Mouse (Mus musculus): ENCODE data around the gene Tprgl. TPM values are rescaled to one million over a fixed set of nuclear protein-coding genes. Genes with fewer than 3 reads are reported as not detected.

Gene Tprgl
- polyA plus RNA-seq, 1 experiment from 2014 or later = 117 TPM

- H3K9me3 ChIP-seq (replicated peaks; ENCODE audit: control insufficient read depth, low read length) = no peaks in the 10 kb centered on the region
- H3K27ac ChIP-seq (replicated peaks; ENCODE audit: low read depth, low read length) = peak overlapping the region; percentile 68
- ATAC-seq (replicated peaks; ENCODE audit: insufficient number of reproducible peaks, low FRiP score, low TSS enrichment, low read depth) (peak; percentile 55), DNase-seq (ENCODE audit: low spot score) (peak; percentile 79)
- H3K27me3 ChIP-seq (ENCODE audit: control insufficient read depth, insufficient read depth, low read length) = peaks cover 11% of the 10 kb centered on the region; the same call in 1 of the 2 replicates
- WGBS = under 1% methylated on average over 37 of the region's 37 CpGs
- H3K9ac ChIP-seq (replicated peaks; ENCODE audit: low read length) = peak overlapping the region; percentile 72
- H3K36me3 ChIP-seq (replicated peaks; ENCODE audit: control insufficient read depth, insufficient read depth, low read depth, low read length) = no peaks in the 10 kb centered on the region
- H3K4me3 ChIP-seq (ENCODE audit: low read depth, low read length) = peak overlapping the region; percentile 70
- H3K4me1 ChIP-seq (ENCODE audit: control insufficient read depth, insufficient read depth, low read length) = peaks cover 16% of the 10 kb centered on the region
- H3K4me2 ChIP-seq (ENCODE audit: low read depth, low read length) = peak overlapping the region; percentile 95
Observed at GRCm38 (mm10) chr4:154171151-154171930, 10.9 kb upstream of the Tprgl start.

GRCm38 (mm10) chr4:154170506-154171150, 10.2 kb upstream of the Tprgl start, which contains the start of gene Megf6:
TSS of gene Megf6 (plus strand) at chr4:154170730.
- peak within 1 kb of the TSS; percentile 95 for H3K4me2 ChIP-seq (ENCODE audit: low read depth, low read length)
- under 1% methylated on average over 59 of the region's 61 CpGs for WGBS
- ATAC-seq (replicated peaks; ENCODE audit: insufficient number of reproducible peaks, low FRiP score, low TSS enrichment, low read depth) = peak; percentile 58
- peaks cover 11% of the 10 kb centered on the region; the same call in 1 of the 2 replicates for H3K27me3 ChIP-seq (ENCODE audit: control insufficient read depth, insufficient read depth, low read length)
- H3K4me3 ChIP-seq (ENCODE audit: low read depth, low read length) = peak within 1 kb of the TSS; percentile 70
- H3K9me3 ChIP-seq (replicated peaks; ENCODE audit: control insufficient read depth, low read length) = no peaks in the 10 kb centered on the region
- DNase-seq (ENCODE audit: low spot score) = peak; percentile 91
- no peaks in the 10 kb centered on the region for H3K36me3 ChIP-seq (replicated peaks; ENCODE audit: control insufficient read depth, insufficient read depth, low read depth, low read length)
- H3K4me1 ChIP-seq (ENCODE audit: control insufficient read depth, insufficient read depth, low read length) = peaks cover 16% of the 10 kb centered on the region
- H3K9ac ChIP-seq (replicated peaks; ENCODE audit: low read length) = peak within 1 kb of the TSS; percentile 72
- peak within 1 kb of the TSS; percentile 68 for H3K27ac ChIP-seq (replicated peaks; ENCODE audit: low read depth, low read length)

- Histone ChIP-seq H3K4me2 (ENCODE audit: low read depth, low read length) (peak overlapping the region; percentile 95), H3K36me3 (replicated peaks; ENCODE audit: control insufficient read depth, insufficient read depth, low read depth, low read length) (no peaks in the 10 kb centered on the region), H3K4me1 (ENCODE audit: control insufficient read depth, insufficient read depth, low read length) (peaks cover 16% of the 10 kb centered on the region), H3K9ac (replicated peaks; ENCODE audit: low read length) (peak overlapping the region; percentile 37; the same call in 1 of the 2 replicates), H3K4me3 (ENCODE audit: low read depth, low read length) (peak overlapping the region; percentile 70), H3K9me3 (replicated peaks; ENCODE audit: control insufficient read depth, low read length) (no peaks in the 10 kb centered on the region), H3K27ac (replicated peaks; ENCODE audit: low read depth, low read length) (no peak overlapping the region), H3K27me3 (ENCODE audit: control insufficient read depth, insufficient read depth, low read length) (peaks cover 11% of the 10 kb centered on the region; the same call in 1 of the 2 replicates)
- ATAC-seq (replicated peaks; ENCODE audit: insufficient number of reproducible peaks, low FRiP score, low TSS enrichment, low read depth) = peak; percentile 10; the same call in 1 of the 2 replicates
- WGBS = under 1% methylated on average over 15 of the region's 15 CpGs
- DNase-seq (ENCODE audit: low spot score) = no peak
Observed at GRCm38 (mm10) chr4:154170021-154170420, 9.6 kb upstream of the Tprgl start.

GRCm38 (mm10) chr4:154167053-154167452, 6.6 kb upstream of the Tprgl start:
- Histone ChIP-seq H3K27ac (replicated peaks; ENCODE audit: low read depth, low read length) (no peak overlapping the region), H3K36me3 (replicated peaks; ENCODE audit: control insufficient read depth, insufficient read depth, low read depth, low read length) (no peaks in the 10 kb centered on the region), H3K4me1 (ENCODE audit: control insufficient read depth, insufficient read depth, low read length) (peaks cover 9% of the 10 kb centered on the region), H3K9ac (replicated peaks; ENCODE audit: low read length) (no peak overlapping the region), H3K4me3 (ENCODE audit: low read depth, low read length) (no peak overlapping the region), H3K9me3 (replicated peaks; ENCODE audit: control insufficient read depth, low read length) (no peaks in the 10 kb centered on the region), H3K27me3 (ENCODE audit: control insufficient read depth, insufficient read depth, low read length) (peaks cover 11% of the 10 kb centered on the region; the same call in 1 of the 2 replicates), H3K4me2 (ENCODE audit: low read depth, low read length) (no peak overlapping the region)
- WGBS = 27% methylated on average over 5 of the region's 5 CpGs
- peak; percentile 75 for DNase-seq (ENCODE audit: low spot score)
- ATAC-seq (replicated peaks; ENCODE audit: insufficient number of reproducible peaks, low FRiP score, low TSS enrichment, low read depth) = no peak

- Histone ChIP-seq H3K9me3 (replicated peaks; ENCODE audit: control insufficient read depth, low read length) (no peaks in the 10 kb centered on the region), H3K9ac (replicated peaks; ENCODE audit: low read length) (no peak overlapping the region), H3K36me3 (replicated peaks; ENCODE audit: control insufficient read depth, insufficient read depth, low read depth, low read length) (no peaks in the 10 kb centered on the region), H3K27me3 (ENCODE audit: control insufficient read depth, insufficient read depth, low read length) (no peaks in the 10 kb centered on the region), H3K27ac (replicated peaks; ENCODE audit: low read depth, low read length) (no peak overlapping the region), H3K4me2 (ENCODE audit: low read depth, low read length) (no peak overlapping the region), H3K4me1 (ENCODE audit: control insufficient read depth, insufficient read depth, low read length) (no peaks in the 10 kb centered on the region), H3K4me3 (ENCODE audit: low read depth, low read length) (no peak overlapping the region)
- ATAC-seq (replicated peaks; ENCODE audit: insufficient number of reproducible peaks, low FRiP score, low TSS enrichment, low read depth) (no peak), DNase-seq (ENCODE audit: low spot score) (peak; percentile 84)
- 13% methylated on average over 7 of the region's 7 CpGs for WGBS
Observed at GRCm38 (mm10) chr4:154163296-154163695, 2.8 kb upstream of the Tprgl start.

GRCm38 (mm10) chr4:154159961-154160537, 417 bp downstream of the Tprgl start:
- H3K4me1 ChIP-seq (ENCODE audit: control insufficient read depth, insufficient read depth, low read length) = no peaks in the 10 kb centered on the region
- 3% methylated on average over 47 of the region's 47 CpGs for WGBS
- H3K4me2 ChIP-seq (ENCODE audit: low read depth, low read length) = peak overlapping the region; percentile 75
- no peaks in the 10 kb centered on the region for H3K27me3 ChIP-seq (ENCODE audit: control insufficient read depth, insufficient read depth, low read length)
- DNase-seq (ENCODE audit: low spot score) (peak; percentile 27), ATAC-seq (replicated peaks; ENCODE audit: insufficient number of reproducible peaks, low FRiP score, low TSS enrichment, low read depth) (peak; percentile 46)
- H3K9ac ChIP-seq (replicated peaks; ENCODE audit: low read length) = peak overlapping the region; percentile 68
- H3K27ac ChIP-seq (replicated peaks; ENCODE audit: low read depth, low read length) = no peak overlapping the region; the same call in 1 of the 2 replicates
- H3K36me3 ChIP-seq (replicated peaks; ENCODE audit: control insufficient read depth, insufficient read depth, low read depth, low read length) = peaks cover 2% of the 10 kb centered on the region
- peak overlapping the region; percentile 76 for H3K4me3 ChIP-seq (ENCODE audit: low read depth, low read length)
- H3K9me3 ChIP-seq (replicated peaks; ENCODE audit: control insufficient read depth, low read length) = no peaks in the 10 kb centered on the region

GRCm38 (mm10) chr4:154159002-154159401, 1.5 kb downstream of the Tprgl start:
- Histone ChIP-seq H3K4me2 (ENCODE audit: low read depth, low read length) (no peak overlapping the region; the same call in 1 of the 2 replicates), H3K9me3 (replicated peaks; ENCODE audit: control insufficient read depth, low read length) (no peaks in the 10 kb centered on the region), H3K27me3 (ENCODE audit: control insufficient read depth, insufficient read depth, low read length) (no peaks in the 10 kb centered on the region), H3K9ac (replicated peaks; ENCODE audit: low read length) (no peak overlapping the region), H3K27ac (replicated peaks; ENCODE audit: low read depth, low read length) (no peak overlapping the region), H3K4me1 (ENCODE audit: control insufficient read depth, insufficient read depth, low read length) (no peaks in the 10 kb centered on the region), H3K4me3 (ENCODE audit: low read depth, low read length) (no peak overlapping the region), H3K36me3 (replicated peaks; ENCODE audit: control insufficient read depth, insufficient read depth, low read depth, low read length) (peaks cover 2% of the 10 kb centered on the region)
- 15% methylated on average over 6 of the region's 6 CpGs for WGBS
- peak; percentile 93 for DNase-seq (ENCODE audit: low spot score)
- ATAC-seq (replicated peaks; ENCODE audit: insufficient number of reproducible peaks, low FRiP score, low TSS enrichment, low read depth) = peak; percentile 18; the same call in 1 of the 2 replicates
